Mouse (Mus musculus): Measurements from ENCODE around the gene Lifr.

GRCm38 (mm10) chr15:7172875-7173274 lies 82.5 kb downstream of the Lifr start:
- TF ChIP-seq POLR2A (IDR thresholded peaks at IDR 0.05; ENCODE audit: borderline replicate concordance, extremely low read depth, low read depth, low read length) (no peak), CTCF (IDR thresholded peaks at IDR 0.05; ENCODE audit: insufficient read depth, low read length) (no peak)
